Mouse (Mus musculus): ENCODE results near the gene Proser3.
A peak's percentile ranks its signal among the peaks of the same experiment; 100 is the strongest.

The Proser3 gene

GRCm38 (mm10) chr7:30579950-30580349, 27.9 kb upstream of the Proser3 start:
- DNase-seq (ENCODE audit: low spot score in 2 of 2): no peak

- DNase-seq (ENCODE audit: low spot score in 2 of 2): peak; percentile 62 to 66
These were observed 20.9 kb upstream of the Proser3 start for GRCm38 (mm10) chr7:30572969-30573368.

- no peak for DNase-seq (ENCODE audit: low spot score in 2 of 2)
These were observed 20.3 kb upstream of the Proser3 start for GRCm38 (mm10) chr7:30572389-30572788.

- no peak for DNase-seq (ENCODE audit: low spot score in 2 of 2)
These were observed 15.5 kb upstream of the Proser3 start for GRCm38 (mm10) chr7:30567555-30567954.

- no peak for DNase-seq (ENCODE audit: low spot score in 2 of 2)
These were observed 13.9 kb upstream of the Proser3 start for GRCm38 (mm10) chr7:30566033-30566432.

GRCm38 (mm10) chr7:30564970-30565571, 13.0 kb upstream of the Proser3 start, which contains the start of gene Igflr1:
TSS of gene Igflr1 (plus strand) at chr7:30565427.
- no peak for DNase-seq (ENCODE audit: low spot score in 2 of 2)

- DNase-seq (ENCODE audit: low spot score in 2 of 2): no peak
These were observed 11.8 kb upstream of the Proser3 start for GRCm38 (mm10) chr7:30563906-30564280.

- peak; percentile 97 to 98 for DNase-seq (ENCODE audit: low spot score in 2 of 2)
These were observed 11.2 kb upstream of the Proser3 start, which contains the start of the genes U2af1l4, Gm49396 and Psenen for GRCm38 (mm10) chr7:30563117-30563905. TSS of gene U2af1l4 (plus strand) at chr7:30563301. TSS of gene Gm49396 (plus strand) at chr7:30563344. TSS of gene Psenen (minus strand) at chr7:30563627.

- no peak for DNase-seq (ENCODE audit: low spot score in 2 of 2)
These were observed 10.5 kb upstream of the Proser3 start for GRCm38 (mm10) chr7:30562526-30563116.

- DNase-seq (ENCODE audit: low spot score in 2 of 2): no peak
These were observed 8.2 kb upstream of the Proser3 start for GRCm38 (mm10) chr7:30560296-30560695.

GRCm38 (mm10) chr7:30559443-30559954, 7.4 kb upstream of the Proser3 start, which contains the start of gene Lin37:
TSS of gene Lin37 (minus strand) at chr7:30559838.
- DNase-seq (ENCODE audit: low spot score in 2 of 2): peak; percentile 99

- no peak for DNase-seq (ENCODE audit: low spot score in 2 of 2)
These were observed 6.8 kb upstream of the Proser3 start for GRCm38 (mm10) chr7:30558656-30559442.

GRCm38 (mm10) chr7:30557901-30558514, 5.9 kb upstream of the Proser3 start:
- no peak for DNase-seq (ENCODE audit: low spot score in 2 of 2)

- DNase-seq (ENCODE audit: low spot score in 2 of 2): no peak
These were observed 4.9 kb upstream of the Proser3 start for GRCm38 (mm10) chr7:30556894-30557536.

- DNase-seq (ENCODE audit: low spot score in 2 of 2): no peak
These were observed 1.9 kb upstream of the Proser3 start for GRCm38 (mm10) chr7:30553810-30554584.

GRCm38 (mm10) chr7:30553021-30553589, 1.0 kb upstream of the Proser3 start:
- DNase-seq (ENCODE audit: low spot score in 2 of 2): peak; percentile 61 to 77

GRCm38 (mm10) chr7:30551445-30552101, 526 bp downstream of the Proser3 start:
- no peak for DNase-seq (ENCODE audit: low spot score in 2 of 2)

- DNase-seq (ENCODE audit: low spot score in 2 of 2): no peak
These were observed 1.5 kb downstream of the Proser3 start for GRCm38 (mm10) chr7:30550603-30551002.

- DNase-seq (ENCODE audit: low spot score in 2 of 2): no peak
These were observed 2.2 kb downstream of the Proser3 start for GRCm38 (mm10) chr7:30549880-30550279.

All from heart, adult 9 months (tissue).